Mouse (Mus musculus): ENCODE measurements at regions not wholly inside any gene's neighbourhood (a gene's known extent, or its start where the extent isn't known, plus 50 kb on each side); places are given as distances from the start of the nearest gene placed in this dataset.

DNA sequence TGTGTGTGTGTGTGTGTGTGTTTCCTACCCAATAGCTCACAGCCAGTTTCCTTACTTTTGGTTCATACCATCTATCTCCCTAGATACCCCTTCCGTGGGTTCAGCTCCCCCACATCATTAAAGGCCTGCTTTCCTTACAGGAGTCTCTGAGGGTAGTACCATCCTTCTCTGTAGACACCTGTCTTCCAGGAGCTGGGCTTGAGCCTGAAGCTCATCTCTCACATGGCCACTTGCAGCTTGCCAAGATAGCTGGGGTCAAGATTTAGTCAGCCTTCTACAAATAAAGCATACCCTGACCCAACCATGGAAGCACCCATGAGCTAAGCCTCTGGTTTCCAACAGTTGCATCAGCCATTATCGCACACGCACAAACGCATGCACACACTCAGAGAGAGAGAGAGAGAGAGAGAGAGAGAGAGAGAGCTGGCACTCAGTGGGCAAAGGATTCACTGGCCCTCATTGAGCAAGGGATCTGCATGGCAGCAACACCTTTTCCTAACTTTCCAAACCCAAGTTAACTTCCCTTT lies 88.3 kb upstream of the Pabpc6 start:
- Histone ChIP-seq H3K36me3 (replicated peaks; ENCODE audit: insufficient read depth, low read length) (no peaks in the 10 kb centered on the region), H3K4me3 (ENCODE audit: low read depth, low read length) (no peak overlapping the region), H3K4me1 (ENCODE audit: insufficient read depth) (peaks cover 9% of the 10 kb centered on the region; the same call in 1 of the 2 replicates), H3K9ac (replicated peaks) (no peak overlapping the region), H3K27me3 (ENCODE audit: insufficient read depth, low read length) (0 out of 2 replicates have a peak, but pooled peaks cover 3% of the 10 kb centered on the region), H3K27ac (ENCODE audit: low read depth) (no peak overlapping the region), H3K9me3 (ENCODE audit: low read length) (no peaks in the 10 kb centered on the region), H3K4me2 (ENCODE audit: low read depth, low read length) (no peak overlapping the region)
- ATAC-seq (no peak), DNase-seq (no peak)
- TF ChIP-seq EP300 (IDR thresholded peaks at IDR 0.05; ENCODE audit: low read depth), result no peak
- WGBS (ENCODE audit: insufficient replicate concordance), result 86% methylated on average over 4 of the region's 4 CpGs

DNA sequence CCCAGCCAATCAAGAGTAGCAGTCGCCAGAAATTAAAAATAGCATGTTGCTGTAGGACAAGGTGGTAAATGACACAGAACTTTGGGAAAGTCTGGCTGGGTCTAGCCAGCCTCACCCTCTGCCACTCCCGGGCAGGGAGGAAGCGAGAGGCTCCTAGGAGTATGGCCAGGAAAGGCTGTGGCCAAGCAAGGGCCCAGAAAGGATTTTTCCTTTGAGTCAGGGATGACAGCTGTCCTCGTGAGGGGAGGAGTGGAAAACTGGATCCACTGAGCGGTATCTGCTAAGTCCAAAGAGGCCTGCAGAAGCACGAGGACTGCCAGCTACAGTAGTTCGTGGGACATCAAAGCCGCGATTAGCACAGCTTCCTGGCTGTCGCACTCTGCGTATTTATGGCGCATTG lies 87.2 kb upstream of the Pabpc6 start:
- H3K4me3 ChIP-seq (ENCODE audit: low read depth, low read length), result no peak overlapping the region
- H3K36me3 ChIP-seq (replicated peaks; ENCODE audit: insufficient read depth, low read length), result no peaks in the 10 kb centered on the region
- 0 out of 2 replicates have a peak, but pooled peaks cover 3% of the 10 kb centered on the region for H3K27me3 ChIP-seq (ENCODE audit: insufficient read depth, low read length)
- 66% methylated on average over 12 of the region's 12 CpGs for WGBS (ENCODE audit: insufficient replicate concordance)
- no peaks in the 10 kb centered on the region for H3K9me3 ChIP-seq (ENCODE audit: low read length)
- TF ChIP-seq CTCF (IDR thresholded peaks at IDR 0.05; ENCODE audit: low read depth) (no peak), EP300 (IDR thresholded peaks at IDR 0.05; ENCODE audit: low read depth) (no peak)
- H3K9ac ChIP-seq (replicated peaks), result no peak overlapping the region
- H3K4me1 ChIP-seq (ENCODE audit: insufficient read depth), result peaks cover 9% of the 10 kb centered on the region; the same call in 1 of the 2 replicates
- H3K4me2 ChIP-seq (ENCODE audit: low read depth, low read length), result no peak overlapping the region
- DNase-seq, result no peak
- no peak overlapping the region for H3K27ac ChIP-seq (ENCODE audit: low read depth)
- ATAC-seq, result no peak

DNA sequence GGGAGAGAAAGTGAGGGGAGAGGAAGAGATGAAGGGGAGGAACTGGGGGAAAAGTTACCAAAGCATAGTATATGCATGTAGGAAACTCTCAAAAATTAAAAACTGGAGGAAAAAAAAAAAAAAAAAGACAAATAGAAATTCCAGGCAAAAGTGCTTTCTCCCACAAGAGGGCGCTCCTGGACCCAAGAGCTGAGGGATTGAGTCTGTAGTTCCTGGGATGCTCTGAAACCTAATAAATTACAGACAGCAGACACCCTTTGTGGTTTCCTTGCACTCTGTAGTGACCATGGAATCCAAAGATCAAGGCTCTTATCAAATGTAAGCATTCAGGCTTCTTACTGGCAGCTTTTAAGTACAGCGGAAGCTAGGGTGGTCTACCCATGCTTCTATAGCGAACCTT lies 86.7 kb upstream of the Pabpc6 start:
- WGBS (ENCODE audit: insufficient replicate concordance), result 41% methylated on average over 3 of the region's 3 CpGs
- DNase-seq, result peak; percentile 59
- H3K9me3 ChIP-seq (ENCODE audit: low read length), result no peaks in the 10 kb centered on the region
- ATAC-seq, result no peak
- H3K36me3 ChIP-seq (replicated peaks; ENCODE audit: insufficient read depth, low read length), result no peaks in the 10 kb centered on the region
- no peak overlapping the region for H3K4me2 ChIP-seq (ENCODE audit: low read depth, low read length)
- no peak overlapping the region for H3K4me3 ChIP-seq (ENCODE audit: low read depth, low read length)
- no peak overlapping the region for H3K27ac ChIP-seq (ENCODE audit: low read depth)
- TF ChIP-seq CTCF (IDR thresholded peaks at IDR 0.05; ENCODE audit: low read depth) (peak; percentile 68), EP300 (IDR thresholded peaks at IDR 0.05; ENCODE audit: low read depth) (no peak)
- H3K4me1 ChIP-seq (ENCODE audit: insufficient read depth), result peaks cover 9% of the 10 kb centered on the region; the same call in 1 of the 2 replicates
- H3K27me3 ChIP-seq (ENCODE audit: insufficient read depth, low read length), result 0 out of 2 replicates have a peak, but pooled peaks cover 3% of the 10 kb centered on the region
- H3K9ac ChIP-seq (replicated peaks), result no peak overlapping the region

DNA sequence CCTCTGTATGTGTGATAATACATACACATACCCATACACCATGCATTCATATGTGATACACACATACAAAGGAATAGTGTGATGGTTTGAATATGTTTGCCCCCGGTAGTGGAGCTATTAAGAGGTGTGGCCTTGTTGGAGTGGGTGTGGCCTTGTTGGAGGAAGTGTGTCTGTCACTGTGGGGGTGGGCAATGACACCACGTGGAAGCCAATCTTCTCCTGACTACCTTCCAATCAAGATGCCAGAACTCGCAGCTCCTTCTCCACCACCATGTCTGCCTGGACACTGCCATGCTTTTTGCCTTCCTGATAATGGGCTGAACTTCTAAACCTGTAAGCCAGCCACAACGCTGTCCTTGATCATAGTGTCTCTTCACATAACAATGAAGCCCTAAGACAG lies 86.1 kb upstream of the Pabpc6 start:
- Histone ChIP-seq H3K9me3 (ENCODE audit: low read length) (no peaks in the 10 kb centered on the region), H3K27ac (ENCODE audit: low read depth) (no peak overlapping the region), H3K36me3 (replicated peaks; ENCODE audit: insufficient read depth, low read length) (no peaks in the 10 kb centered on the region), H3K9ac (replicated peaks) (no peak overlapping the region), H3K27me3 (ENCODE audit: insufficient read depth, low read length) (0 out of 2 replicates have a peak, but pooled peaks cover 3% of the 10 kb centered on the region), H3K4me3 (ENCODE audit: low read depth, low read length) (no peak overlapping the region), H3K4me2 (ENCODE audit: low read depth, low read length) (no peak overlapping the region), H3K4me1 (ENCODE audit: insufficient read depth) (peaks cover 9% of the 10 kb centered on the region; the same call in 1 of the 2 replicates)
- no peak for ATAC-seq
- TF ChIP-seq EP300 (IDR thresholded peaks at IDR 0.05; ENCODE audit: low read depth), result no peak
- TF ChIP-seq CTCF (IDR thresholded peaks at IDR 0.05; ENCODE audit: low read depth), result no peak
- WGBS (ENCODE audit: insufficient replicate concordance), result 57% methylated on average over 4 of the region's 4 CpGs
- no peak for DNase-seq

DNA sequence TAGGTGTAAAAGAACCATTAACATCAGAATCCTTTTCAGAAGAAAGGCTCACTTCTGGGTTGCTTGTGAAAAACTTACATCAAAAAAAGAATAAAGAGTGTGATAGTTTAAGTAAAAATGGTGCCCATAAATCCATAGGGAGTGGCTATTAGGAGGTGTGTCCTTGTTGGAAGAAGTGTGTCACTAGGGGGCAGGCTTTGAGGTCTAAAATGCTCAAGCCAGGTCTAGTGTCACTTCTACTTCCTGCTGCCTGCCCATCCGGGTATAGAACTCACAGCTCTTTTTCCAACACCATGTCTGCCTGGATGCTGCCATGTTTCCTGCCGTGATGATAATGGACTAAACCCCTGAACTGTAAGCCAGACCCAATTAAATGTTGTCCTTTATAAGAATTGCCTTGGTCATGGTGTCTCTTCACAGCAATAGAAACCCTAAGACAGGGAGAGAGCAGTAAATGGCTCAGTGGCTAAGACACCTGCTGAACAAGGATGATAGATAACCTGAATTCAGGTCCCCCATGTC lies 85.4 kb upstream of the Pabpc6 start:
- TF ChIP-seq EP300 (IDR thresholded peaks at IDR 0.05; ENCODE audit: low read depth), result no peak
- TF ChIP-seq CTCF (IDR thresholded peaks at IDR 0.05; ENCODE audit: low read depth), result 0 out of 2 replicates have a peak, but pooled peaks have one; percentile 19
- H3K27me3 ChIP-seq (ENCODE audit: insufficient read depth, low read length), result 0 out of 2 replicates have a peak, but pooled peaks cover 3% of the 10 kb centered on the region
- H3K27ac ChIP-seq (ENCODE audit: low read depth), result no peak overlapping the region
- no peaks in the 10 kb centered on the region for H3K36me3 ChIP-seq (replicated peaks; ENCODE audit: insufficient read depth, low read length)
- 65% methylated on average over 2 of the region's 2 CpGs for WGBS (ENCODE audit: insufficient replicate concordance)
- no peak overlapping the region for H3K4me2 ChIP-seq (ENCODE audit: low read depth, low read length)
- DNase-seq (no peak), ATAC-seq (no peak)
- no peaks in the 10 kb centered on the region for H3K9me3 ChIP-seq (ENCODE audit: low read length)
- H3K4me1 ChIP-seq (ENCODE audit: insufficient read depth), result 0 out of 2 replicates have a peak, but pooled peaks cover 4% of the 10 kb centered on the region
- no peak overlapping the region for H3K9ac ChIP-seq (replicated peaks)
- H3K4me3 ChIP-seq (ENCODE audit: low read depth, low read length), result no peak overlapping the region

DNA sequence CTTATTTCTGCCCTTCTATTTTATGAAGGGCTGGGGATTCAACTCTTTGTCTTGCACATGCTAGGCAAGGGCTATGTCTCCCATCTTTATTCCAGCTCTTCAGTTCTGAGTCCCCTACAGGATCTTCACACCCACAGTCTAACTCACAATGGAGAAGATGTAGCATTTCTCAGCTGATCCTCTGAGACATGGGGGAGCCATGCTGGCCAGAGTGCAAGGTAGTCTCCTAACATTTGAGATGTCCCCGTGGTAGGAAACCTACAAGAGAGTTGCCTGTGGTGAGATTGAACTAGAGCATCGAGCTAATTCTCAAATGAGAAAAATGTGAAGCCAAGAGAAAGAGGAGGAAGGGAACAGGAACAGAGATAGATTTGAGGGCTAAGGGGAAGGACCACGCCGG lies 83.3 kb upstream of the Pabpc6 start:
- Histone ChIP-seq H3K4me3 (ENCODE audit: low read depth, low read length) (no peak overlapping the region), H3K4me2 (ENCODE audit: low read depth, low read length) (no peak overlapping the region), H3K27me3 (ENCODE audit: insufficient read depth, low read length) (0 out of 2 replicates have a peak, but pooled peaks cover 3% of the 10 kb centered on the region), H3K9ac (replicated peaks) (no peak overlapping the region), H3K4me1 (ENCODE audit: insufficient read depth) (no peaks in the 10 kb centered on the region), H3K36me3 (replicated peaks; ENCODE audit: insufficient read depth, low read length) (no peaks in the 10 kb centered on the region), H3K9me3 (ENCODE audit: low read length) (no peaks in the 10 kb centered on the region), H3K27ac (ENCODE audit: low read depth) (no peak overlapping the region)
- WGBS (ENCODE audit: insufficient replicate concordance), result 52% methylated on average over 4 of the region's 4 CpGs
- TF ChIP-seq CTCF (IDR thresholded peaks at IDR 0.05; ENCODE audit: low read depth) (no peak), EP300 (IDR thresholded peaks at IDR 0.05; ENCODE audit: low read depth) (no peak)
- no peak for DNase-seq
- no peak for ATAC-seq
